Mouse (Mus musculus): Measurements from ENCODE around the gene Tceanc2.

The Tceanc2 gene

DNA sequence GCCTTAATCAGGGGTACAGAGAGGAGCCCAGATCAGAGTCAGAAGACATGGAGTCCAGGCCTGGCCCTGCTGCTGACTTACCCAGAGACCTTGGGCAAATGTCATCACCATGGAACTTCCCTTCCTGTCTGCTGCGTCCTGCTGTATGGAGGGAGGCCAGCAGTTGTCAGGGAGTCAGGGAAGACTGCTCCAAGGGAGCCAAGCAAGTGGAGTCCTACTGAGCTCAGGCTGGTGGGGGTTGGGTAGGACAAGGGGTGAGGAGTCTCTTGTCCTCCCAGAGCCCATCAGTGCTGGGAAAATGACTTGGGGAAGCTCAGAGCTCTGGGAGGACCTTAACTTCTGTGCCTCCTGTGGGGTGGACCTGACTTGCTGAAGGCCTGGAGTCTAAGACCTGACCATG, 94.6 kb downstream of the Tceanc2 start:
- DNase-seq (ENCODE audit: low spot score in 2 of 2), result no peak
